Mouse (Mus musculus) forebrain, embryonic 14.5 days (tissue): Measurements from ENCODE around the gene Kif14. TPM values are rescaled to one million over a fixed set of nuclear protein-coding genes. Genes with fewer than 3 reads are reported as not detected.

Experiments
- ATAC-seq: fragments of 200-750 bp; cut with Nextera tagmentation; 2 replicates; pipeline ENCODE4 v1.8.0; 2017; ENCODE audit warnings: mild to moderate bottlenecking, moderate library complexity
- DNase-seq: peaks from one replicate; pipeline ENCODE4 v3.0.0-alpha.2; 2015; ENCODE audit warnings: low spot score
- H3K27ac ChIP-seq: fragments of 300-500 bp; sonication (generic); 2 replicates; pipeline ENCODE4 v1.5.1; 2014; ENCODE audit warnings: low read depth, mild to moderate bottlenecking, control low read depth, low read length, moderate library complexity
- H3K27me3 ChIP-seq: fragments of 300-500 bp; sonication (generic); replicated peaks from 2 replicates; pipeline ENCODE4 v1.6.1; 2014; ENCODE audit warnings: low read length, control low read depth, mixed read lengths; ENCODE audit not compliant: control insufficient read depth, insufficient read depth
- H3K36me3 ChIP-seq: fragments of 300-500 bp; sonication (generic); 2 replicates; pipeline ENCODE4 v1.6.1; 2014; ENCODE audit warnings: low read length, control low read depth; ENCODE audit not compliant: control insufficient read depth, insufficient read depth
- H3K4me1 ChIP-seq: fragments of 300-500 bp; sonication (generic); 2 replicates; pipeline ENCODE4 v1.6.1; 2014; ENCODE audit warnings: antibody characterized with exemption, low read length, control low read depth; ENCODE audit not compliant: control insufficient read depth, insufficient read depth
- H3K4me2 ChIP-seq: fragments of 300-500 bp; sonication (generic); 2 replicates; pipeline ENCODE4 v1.6.1; 2014; ENCODE audit warnings: mild to moderate bottlenecking, control low read depth, low read length
- H3K4me3 ChIP-seq: fragments of 300-500 bp; sonication (generic); 2 replicates; pipeline ENCODE4 v1.5.1; 2014; ENCODE audit warnings: low read depth, low read length, control low read depth
- H3K9ac ChIP-seq: fragments of 300-500 bp; sonication (generic); 2 replicates; pipeline ENCODE4 v1.6.1; 2014; ENCODE audit warnings: mild to moderate bottlenecking, low read length, control low read depth, moderate library complexity
- H3K9me3 ChIP-seq: fragments of 300-500 bp; sonication (generic); replicated peaks from 2 replicates; pipeline ENCODE4 v1.6.1; 2016; ENCODE audit warnings: low read length, control low read depth, mixed read lengths; ENCODE audit not compliant: control insufficient read depth
- WGBS: fragments of 180-500 bp; shearing (Covaris S2); extraction: QIAGEN DNeasy Blood & Tissue Kit; methylation state at CpG from one replicate; pipeline ENCODE4 v1.1.7; 2014; 5-methylcytosine and 5-hydroxymethylcytosine counted together
- polyA plus RNA-seq: library from polyadenylated mRNA; unstranded; fragments of >200 nt; fragmentation: Nextera tagmentation; extraction: Ambion mirVana; gene quantifications from 2 replicates; pipeline ENCODE4 v1.2.1, GENCODE M21; 2014

Gene Kif14
- polyA plus RNA-seq, 1 experiment from 2014 or later, result 3.2 TPM

- Histone ChIP-seq H3K4me2 (no peak overlapping the region), H3K4me1 (no peaks in the 10 kb centered on the region), H3K27ac (no peak overlapping the region), H3K9me3 (no peaks in the 10 kb centered on the region), H3K27me3 (no peaks in the 10 kb centered on the region), H3K4me3 (no peak overlapping the region), H3K36me3 (no peaks in the 10 kb centered on the region), H3K9ac (no peak overlapping the region)
- WGBS, result 88% methylated on average over 8 of the region's 8 CpGs
- no peak for ATAC-seq
- no peak for DNase-seq
Measured at GRCm38 (mm10) chr1:136580266-136580665, 114.1 kb downstream of the Kif14 start.

Other genes with a start within 250 kb of the Kif14 start
- 5.2 and 5.9 TPM in 2 replicates for gene Inava, start 232.1 kb upstream of the Kif14 start, polyA plus RNA-seq
- 0.24 TPM in 1 of 2 replicates, not detected in the other for gene Gpr25, start 205.5 kb upstream of the Kif14 start, polyA plus RNA-seq
- 39.5 and 45.8 TPM in 2 replicates for gene Camsap2, start 120.2 kb upstream of the Kif14 start, polyA plus RNA-seq
- 17.0 and 18.1 TPM in 2 replicates for gene Ddx59, start 51.1 kb upstream of the Kif14 start, polyA plus RNA-seq
- gene Zfp281, start 158.6 kb downstream of the Kif14 start, polyA plus RNA-seq, result 26.7 and 28.4 TPM in 2 replicates